Mouse (Mus musculus) spleen, adult 2 months (tissue): ENCODE measurements around the gene Hprt. TPM values are rescaled to one million over a fixed set of nuclear protein-coding genes. Genes with fewer than 3 reads are reported as not detected.
"Not testable (repeated sequence)": the region's sequence is repeated elsewhere in the genome, so short reads cannot be mapped to it uniquely, and the experiment has no call there.

Experiments used
- DNase-seq, 2 experiments: peaks; one replicate each; pipeline versions ENCODE4 v3.0.0 to v3.0.0-alpha.2; 2012 to 2021; ENCODE audit warnings: low spot score in 2 of 2, low read depth in 1 of 2
- H3K27ac ChIP-seq: fragments of 200-500 bp; 2 replicates; pipeline ENCODE4 v1.5.1; 2012; ENCODE audit warnings: low read length, inconsistent platforms; ENCODE audit not compliant: insufficient read depth
- H3K27me3 ChIP-seq: fragments of 200-500 bp; 2 replicates; pipeline ENCODE4 v1.6.1; 2012; ENCODE audit warnings: mild to moderate bottlenecking, moderate library complexity, low read length, inconsistent platforms; ENCODE audit not compliant: control insufficient read depth, insufficient read depth
- H3K36me3 ChIP-seq: fragments of 200-500 bp; 2 replicates; pipeline ENCODE4 v1.6.1; 2012; ENCODE audit warnings: mild to moderate bottlenecking, low read length, inconsistent platforms; ENCODE audit not compliant: control insufficient read depth, insufficient read depth
- H3K4me1 ChIP-seq: fragments of 200-500 bp; 2 replicates; pipeline ENCODE4 v1.6.1; 2011; ENCODE audit warnings: inconsistent platforms; ENCODE audit not compliant: control insufficient read depth, insufficient read depth, insufficient read length
- H3K4me3 ChIP-seq: fragments of 200-500 bp; 2 replicates; pipeline ENCODE4 v1.5.1; 2011; ENCODE audit warnings: mild to moderate bottlenecking, inconsistent platforms; ENCODE audit not compliant: insufficient read depth, insufficient read length; ENCODE audit errors: extremely low read depth
- CTCF ChIP-seq: fragments of 200-500 bp; IDR thresholded peaks from 2 replicates; pipeline ENCODE4 v1.5.1; 2011; ENCODE audit warnings: mild to moderate bottlenecking, inconsistent platforms; ENCODE audit not compliant: insufficient read depth, insufficient read length, insufficient replicate concordance; ENCODE audit errors: extremely low read depth
- POLR2A ChIP-seq: fragments of 200-500 bp; IDR thresholded peaks from 2 replicates; pipeline ENCODE4 v1.6.1; 2011; ENCODE audit warnings: low read depth, low read length, inconsistent platforms
- WGBS: fragments of 180-500 bp; shearing (Covaris S2); methylation state at CpG from one replicate; pipeline ENCODE4 v1.1.7; 2018; 5-methylcytosine and 5-hydroxymethylcytosine counted together
- polyA plus RNA-seq: library from polyadenylated mRNA; depleted of rRNA; stranded (reverse); fragments of >200 nt; gene quantifications from 2 replicates; pipeline ENCODE4 v1.2.3, GENCODE M21; 2012

Hprt gene
- polyA plus RNA-seq, 1 experiment, result 6.1 TPM

DNA sequence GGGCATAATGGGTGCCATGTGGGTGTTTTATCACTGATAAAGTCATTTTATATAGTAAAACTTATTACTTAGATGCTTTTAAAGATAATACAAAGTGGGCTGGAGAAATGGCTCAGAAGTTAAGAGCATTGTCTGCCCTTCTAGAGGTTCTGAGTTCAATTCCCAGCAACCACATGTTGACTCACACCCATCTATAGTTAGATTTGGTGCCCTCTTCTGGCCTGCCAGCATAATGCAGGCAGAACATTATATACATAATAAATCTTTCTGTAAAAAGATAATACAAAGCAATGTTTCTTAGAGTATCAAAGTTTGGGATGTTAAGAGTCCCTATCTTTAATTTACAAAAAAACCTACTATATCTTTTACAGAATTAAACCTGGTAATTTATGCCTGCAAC lies 27.6 kb downstream of the Hprt start:
- H3K36me3 ChIP-seq, result peaks cover 5% of the 10 kb centered on the region; the same call in 1 of the 2 replicates
- TF ChIP-seq POLR2A, result no peak
- no peak for TF ChIP-seq CTCF
- peak in 1 of 2 experiments; percentile 7 for DNase-seq
- no peak overlapping the region for H3K27ac ChIP-seq
- no peak overlapping the region for H3K4me3 ChIP-seq
- no peaks in the 10 kb centered on the region for H3K27me3 ChIP-seq
- H3K4me1 ChIP-seq, result no peaks in the 10 kb centered on the region

DNA sequence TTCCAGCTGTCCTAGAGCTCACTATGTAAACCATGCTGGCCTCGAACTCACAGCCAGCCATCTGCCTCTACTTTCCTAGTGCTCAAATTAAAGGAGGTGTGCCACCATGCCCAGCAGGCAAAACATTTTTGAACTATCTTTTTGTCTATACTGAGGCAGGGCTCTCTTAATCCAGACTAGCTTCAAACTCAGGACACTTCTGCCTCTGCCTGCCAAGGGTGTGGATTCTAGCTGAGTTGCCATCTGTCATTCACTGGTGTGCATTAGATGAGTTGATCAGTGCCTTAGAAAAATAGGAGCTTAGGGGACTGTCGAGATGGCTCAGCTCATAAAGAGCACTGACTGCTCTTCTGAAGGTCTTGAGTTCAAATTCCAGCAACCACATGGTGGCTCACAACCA lies 35.1 kb downstream of the Hprt start:
- Histone ChIP-seq H3K27ac (no peak overlapping the region), H3K27me3 (no peaks in the 10 kb centered on the region), H3K36me3 (peaks cover 2% of the 10 kb centered on the region), H3K4me3 (no peak overlapping the region), H3K4me1 (no peaks in the 10 kb centered on the region)
- TF ChIP-seq CTCF (no peak), POLR2A (no peak)
- WGBS, result 87% methylated on average over 2 of the region's 2 CpGs
- DNase-seq, result no peak

DNA sequence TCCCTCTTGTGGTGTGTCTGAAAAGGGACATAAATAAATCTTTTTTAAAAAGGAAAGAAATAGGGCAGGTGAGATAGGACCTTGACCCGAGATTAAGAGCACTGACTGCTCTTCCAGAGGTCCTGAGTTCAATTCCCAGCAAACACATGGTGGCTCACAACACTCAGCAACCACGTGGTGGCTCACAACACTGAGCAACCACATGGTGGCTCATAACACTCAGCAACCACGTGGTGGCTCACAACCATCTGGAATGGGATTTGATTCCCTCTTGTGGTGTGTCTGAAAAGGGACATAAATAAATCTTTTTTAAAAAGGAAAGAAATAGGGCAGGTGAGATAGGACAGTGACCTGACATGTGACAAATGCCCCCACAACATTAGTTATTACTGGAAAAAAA lies 36.3 kb downstream of the Hprt start:
- H3K4me1 ChIP-seq, H3K4me3 ChIP-seq, H3K27ac ChIP-seq, H3K36me3 ChIP-seq, DNase-seq, H3K27me3 ChIP-seq: not testable (repeated sequence)
- 16% methylated on average over 3 of the region's 3 CpGs for WGBS

DNA sequence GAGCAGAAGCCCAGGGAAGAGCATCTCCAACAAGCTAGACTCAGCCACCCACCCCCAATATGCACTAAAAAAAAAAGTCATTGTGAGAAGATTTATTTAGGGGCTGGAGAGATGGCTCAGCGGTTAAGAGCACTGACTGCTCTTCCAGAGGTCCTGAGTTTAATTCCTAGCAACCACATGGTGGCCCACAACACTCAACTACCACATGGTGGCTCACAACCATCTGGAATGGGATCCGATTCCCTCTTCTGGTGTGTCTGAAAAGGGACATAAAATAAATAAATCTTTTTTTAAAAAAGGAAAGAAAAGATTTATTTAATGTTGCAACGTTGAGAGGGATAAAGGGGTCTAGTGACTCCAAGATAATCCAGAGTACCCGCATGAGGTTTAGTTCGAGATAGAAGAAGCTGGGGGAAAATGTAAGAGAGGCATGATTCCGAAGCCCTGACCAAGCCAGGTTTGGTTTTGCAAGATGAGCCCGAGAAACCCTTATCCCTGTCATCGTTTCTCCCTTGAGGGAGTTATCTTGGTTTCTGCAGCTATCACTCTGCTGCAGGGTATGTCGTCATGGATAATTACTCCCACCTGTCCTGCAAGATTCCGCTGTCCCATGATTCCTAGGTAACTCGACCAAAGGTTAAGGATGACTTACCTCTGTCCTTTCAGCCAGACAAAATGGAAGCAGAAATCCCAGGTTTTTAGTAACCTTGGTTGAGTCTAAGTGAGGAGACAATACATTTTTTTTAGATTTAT lies 37.7 kb downstream of the Hprt start:
- H3K27me3 ChIP-seq, result no peaks in the 10 kb centered on the region
- DNase-seq, result no peak
- H3K36me3 ChIP-seq, result peaks cover 2% of the 10 kb centered on the region
- no peak overlapping the region for H3K4me3 ChIP-seq
- H3K27ac ChIP-seq, result no peak overlapping the region
- WGBS, result 81% methylated on average over 11 of the region's 11 CpGs
- no peaks in the 10 kb centered on the region; the same call in 1 of the 2 replicates for H3K4me1 ChIP-seq
- TF ChIP-seq POLR2A (no peak), CTCF (no peak)

DNA sequence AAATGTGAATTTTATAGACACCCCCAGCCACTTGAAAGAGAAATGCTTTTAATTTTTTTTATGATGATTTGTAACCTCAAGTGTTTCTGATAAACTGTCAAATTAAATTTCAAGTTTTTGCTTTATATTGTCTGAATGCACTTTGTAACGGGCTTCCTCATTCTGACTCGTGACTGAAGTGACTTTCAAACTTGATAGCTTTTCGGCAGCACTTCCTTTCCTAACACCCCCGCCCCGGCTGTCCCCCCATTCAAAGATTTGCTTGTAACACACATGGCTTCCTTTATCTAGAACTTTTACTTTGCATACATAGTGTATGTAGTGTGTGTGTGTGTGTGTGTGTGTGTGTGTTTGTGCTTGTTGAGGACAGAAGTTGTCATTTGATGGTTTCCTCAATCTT lies 41.6 kb downstream of the Hprt start:
- no peak overlapping the region for H3K4me3 ChIP-seq
- WGBS, result 27% methylated on average over 5 of the region's 5 CpGs
- no peak overlapping the region for H3K27ac ChIP-seq
- DNase-seq, result peak; percentile 13 to 18
- no peaks in the 10 kb centered on the region for H3K36me3 ChIP-seq
- no peaks in the 10 kb centered on the region; the same call in 1 of the 2 replicates for H3K4me1 ChIP-seq
- TF ChIP-seq CTCF (no peak), POLR2A (no peak)
- H3K27me3 ChIP-seq, result no peaks in the 10 kb centered on the region

DNA sequence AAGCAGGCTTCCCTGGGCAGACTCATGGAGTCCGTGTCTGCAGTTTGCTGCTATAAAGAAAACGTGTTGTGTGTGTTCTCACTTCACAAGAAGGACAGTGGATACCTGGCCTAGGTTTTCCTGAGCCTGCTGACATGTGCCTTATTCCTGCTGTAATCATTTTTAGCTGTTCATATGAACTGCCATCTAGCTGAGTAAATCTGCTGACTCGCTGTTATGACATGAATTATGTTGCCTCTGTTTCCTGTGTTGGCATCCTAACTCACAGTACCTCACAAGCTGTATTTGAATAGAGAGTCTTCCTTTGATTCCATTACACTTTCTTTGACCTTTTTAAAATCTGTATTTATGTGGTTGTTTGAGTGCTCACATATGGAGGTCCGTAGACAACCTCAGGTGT lies 50.3 kb downstream of the Hprt start:
- no peak overlapping the region for H3K27ac ChIP-seq
- no peak for DNase-seq
- TF ChIP-seq POLR2A (no peak), CTCF (no peak)
- H3K36me3 ChIP-seq, result no peaks in the 10 kb centered on the region
- H3K4me1 ChIP-seq, result no peaks in the 10 kb centered on the region
- no peak overlapping the region for H3K4me3 ChIP-seq
- no peaks in the 10 kb centered on the region for H3K27me3 ChIP-seq
- WGBS, result 66% methylated on average over 4 of the region's 4 CpGs

DNA sequence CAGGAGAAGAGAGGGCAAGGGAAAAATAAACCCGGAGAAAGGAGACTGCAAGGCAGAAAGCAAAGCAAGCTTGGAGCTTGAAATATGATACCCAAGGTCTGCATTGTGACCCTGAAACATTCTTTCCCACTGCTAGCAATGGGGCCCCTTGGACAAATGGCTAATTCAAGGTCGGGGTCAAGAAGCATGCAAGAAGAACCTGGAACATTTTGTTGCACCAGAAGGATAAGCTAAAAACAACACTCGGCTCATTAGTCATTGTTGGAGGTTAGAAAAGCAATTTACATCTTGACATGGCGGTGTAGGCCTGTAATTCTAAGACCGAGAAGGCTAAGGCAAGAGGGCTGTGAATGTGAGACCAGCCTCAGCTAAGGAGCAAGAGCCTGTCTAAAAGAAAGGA lies 51.7 kb downstream of the Hprt start:
- TF ChIP-seq CTCF (no peak), POLR2A (no peak)
- no peaks in the 10 kb centered on the region for H3K4me1 ChIP-seq
- H3K27ac ChIP-seq, result no peak overlapping the region
- no peaks in the 10 kb centered on the region for H3K27me3 ChIP-seq
- H3K36me3 ChIP-seq, result no peaks in the 10 kb centered on the region
- WGBS, result 84% methylated on average over 5 of the region's 5 CpGs
- DNase-seq, result no peak
- H3K4me3 ChIP-seq, result no peak overlapping the region
